Mouse (Mus musculus) liver, embryonic 12.5 days (tissue): ENCODE measurements around the gene Ankrd34c. TPM values are rescaled to one million over a fixed set of nuclear protein-coding genes. Genes with fewer than 3 reads are reported as not detected.

Experiments used
- ATAC-seq: fragments of 200-750 bp; cut with Nextera tagmentation; 2 replicates; pipeline ENCODE4 v1.8.0; 2017; ENCODE audit warnings: moderate number of reproducible peaks, mild to moderate bottlenecking, moderate library complexity
- H3K27ac ChIP-seq: fragments of 300-500 bp; sonication (generic); 2 replicates; pipeline ENCODE4 v1.5.1; 2016; ENCODE audit warnings: mild to moderate bottlenecking
- H3K27me3 ChIP-seq: fragments of 300-500 bp; sonication (generic); replicated peaks from 2 replicates; pipeline ENCODE4 v1.6.1; 2016; ENCODE audit warnings: mild to moderate bottlenecking, moderate library complexity
- H3K36me3 ChIP-seq: fragments of 300-500 bp; sonication (generic); 2 replicates; pipeline ENCODE4 v1.6.1; 2016; ENCODE audit warnings: mild to moderate bottlenecking, moderate library complexity
- H3K4me1 ChIP-seq: fragments of 300-500 bp; sonication (generic); 2 replicates; pipeline ENCODE4 v1.6.1; 2016
- H3K4me2 ChIP-seq: fragments of 300-500 bp; sonication (generic); 2 replicates; pipeline ENCODE4 v1.6.1; 2016; ENCODE audit warnings: mild to moderate bottlenecking, moderate library complexity
- H3K4me3 ChIP-seq: fragments of 300-500 bp; sonication (generic); 2 replicates; pipeline ENCODE4 v1.5.1; 2016; ENCODE audit warnings: mild to moderate bottlenecking, moderate library complexity
- H3K9ac ChIP-seq: fragments of 300-500 bp; sonication (generic); 2 replicates; pipeline ENCODE4 v1.6.1; 2016; ENCODE audit warnings: mild to moderate bottlenecking, moderate library complexity
- H3K9me3 ChIP-seq: fragments of 300-500 bp; sonication (generic); replicated peaks from 2 replicates; pipeline ENCODE4 v1.6.1; 2016; ENCODE audit warnings: mild to moderate bottlenecking, moderate library complexity
- WGBS: fragments of 180-500 bp; shearing (Covaris S2); methylation state at CpG from one replicate; pipeline ENCODE4 v1.1.7; 2016; ENCODE audit not compliant: insufficient replicate concordance; 5-methylcytosine and 5-hydroxymethylcytosine counted together
- polyA plus RNA-seq: library from polyadenylated mRNA; unstranded; fragments of >200 nt; fragmentation: Nextera tagmentation; extraction: Ambion mirVana; gene quantifications from 2 replicates; pipeline ENCODE4 v1.2.1, GENCODE M21; 2016

The Ankrd34c gene
- polyA plus RNA-seq, 1 experiment from 2014 or later: not detected

- H3K4me2 ChIP-seq: no peak overlapping the region
- 24% methylated on average over 4 of the region's 4 CpGs for WGBS
- no peaks in the 10 kb centered on the region for H3K27me3 ChIP-seq
- no peak overlapping the region for H3K27ac ChIP-seq
- no peak overlapping the region for H3K4me3 ChIP-seq
- no peak overlapping the region for H3K9ac ChIP-seq
- no peak for ATAC-seq
- peaks cover 3% of the 10 kb centered on the region; the same call in 1 of the 2 replicates for H3K36me3 ChIP-seq
- no peaks in the 10 kb centered on the region for H3K9me3 ChIP-seq
- peaks cover 16% of the 10 kb centered on the region for H3K4me1 ChIP-seq
These were observed 31.4 kb downstream of the Ankrd34c start for GRCm38 (mm10) chr9:89706906-89707305.

GRCm38 (mm10) chr9:89705197-89705533 lies 33.1 kb downstream of the Ankrd34c start:
- H3K9me3 ChIP-seq: no peaks in the 10 kb centered on the region
- peak overlapping the region; percentile 68 for H3K4me3 ChIP-seq
- H3K36me3 ChIP-seq: peaks cover 21% of the 10 kb centered on the region
- peak overlapping the region; percentile 54; the same call in 1 of the 2 replicates for H3K27ac ChIP-seq
- peaks cover 16% of the 10 kb centered on the region for H3K4me1 ChIP-seq
- H3K27me3 ChIP-seq: no peaks in the 10 kb centered on the region
- H3K4me2 ChIP-seq: peak overlapping the region; percentile 90
- H3K9ac ChIP-seq: peak overlapping the region; percentile 76
- ATAC-seq: peak; percentile 55
- 12% methylated on average over 10 of the region's 10 CpGs for WGBS

- 2% methylated on average over 52 of the region's 52 CpGs for WGBS
- peaks cover 27% of the 10 kb centered on the region for H3K36me3 ChIP-seq
- peak within 1 kb of the TSS; percentile 68 for H3K4me3 ChIP-seq
- ATAC-seq: peak; percentile 98
- H3K27ac ChIP-seq: peak within 1 kb of the TSS; percentile 79
- H3K9me3 ChIP-seq: no peaks in the 10 kb centered on the region
- H3K4me2 ChIP-seq: peak within 1 kb of the TSS; percentile 90
- peak within 1 kb of the TSS; percentile 76 for H3K9ac ChIP-seq
- peaks cover 16% of the 10 kb centered on the region for H3K4me1 ChIP-seq
- no peaks in the 10 kb centered on the region for H3K27me3 ChIP-seq
These were observed 33.7 kb downstream of the Ankrd34c start, which contains the start of gene Tmed3 for GRCm38 (mm10) chr9:89704265-89705196. Gene Tmed3, minus strand, starts transcription at chr9:89705068.

GRCm38 (mm10) chr9:89700910-89701457 lies 37.3 kb downstream of the Ankrd34c start:
- no peaks in the 10 kb centered on the region for H3K27me3 ChIP-seq
- 63% methylated on average over 2 of the region's 2 CpGs for WGBS
- H3K9ac ChIP-seq: no peak overlapping the region
- no peak overlapping the region for H3K27ac ChIP-seq
- peaks cover 16% of the 10 kb centered on the region for H3K4me1 ChIP-seq
- H3K9me3 ChIP-seq: no peaks in the 10 kb centered on the region
- H3K36me3 ChIP-seq: peaks cover 47% of the 10 kb centered on the region
- no peak for ATAC-seq
- H3K4me2 ChIP-seq: no peak overlapping the region
- H3K4me3 ChIP-seq: no peak overlapping the region

GRCm38 (mm10) chr9:89695143-89695542 lies 43.1 kb downstream of the Ankrd34c start:
- Histone ChIP-seq H3K9me3 (no peaks in the 10 kb centered on the region), H3K27ac (no peak overlapping the region), H3K36me3 (peaks cover 25% of the 10 kb centered on the region), H3K27me3 (no peaks in the 10 kb centered on the region), H3K4me3 (no peak overlapping the region), H3K9ac (no peak overlapping the region), H3K4me2 (no peak overlapping the region), H3K4me1 (no peaks in the 10 kb centered on the region)
- no peak for ATAC-seq
- 68% methylated on average over 1 of the region's 1 CpGs for WGBS

- Histone ChIP-seq H3K4me1 (no peaks in the 10 kb centered on the region), H3K27ac (no peak overlapping the region), H3K9ac (no peak overlapping the region), H3K9me3 (no peaks in the 10 kb centered on the region), H3K4me2 (no peak overlapping the region), H3K4me3 (no peak overlapping the region), H3K36me3 (peaks cover 11% of the 10 kb centered on the region), H3K27me3 (no peaks in the 10 kb centered on the region)
- ATAC-seq: no peak
- WGBS: 72% methylated on average over 2 of the region's 2 CpGs
These were observed 44.6 kb downstream of the Ankrd34c start for GRCm38 (mm10) chr9:89693670-89694069.

GRCm38 (mm10) chr9:89689179-89689578 lies 49.1 kb downstream of the Ankrd34c start:
- Histone ChIP-seq H3K4me3 (no peak overlapping the region), H3K4me2 (no peak overlapping the region), H3K27me3 (no peaks in the 10 kb centered on the region), H3K9ac (no peak overlapping the region), H3K4me1 (no peaks in the 10 kb centered on the region), H3K36me3 (no peaks in the 10 kb centered on the region), H3K9me3 (no peaks in the 10 kb centered on the region), H3K27ac (no peak overlapping the region)
- WGBS: 52% methylated on average over 1 of the region's 1 CpGs
- ATAC-seq: no peak

GRCm38 (mm10) chr9:89687503-89688226 lies 50.6 kb downstream of the Ankrd34c start:
- H3K9ac ChIP-seq: no peak overlapping the region
- WGBS: 48% methylated on average over 10 of the region's 10 CpGs
- no peak for ATAC-seq

GRCm38 (mm10) chr9:89686262-89686661 lies 52.0 kb downstream of the Ankrd34c start:
- Histone ChIP-seq H3K4me3 (no peak overlapping the region), H3K4me1 (no peaks in the 10 kb centered on the region), H3K27ac (no peak overlapping the region), H3K36me3 (no peaks in the 10 kb centered on the region), H3K9me3 (no peaks in the 10 kb centered on the region), H3K4me2 (no peak overlapping the region), H3K9ac (no peak overlapping the region), H3K27me3 (no peaks in the 10 kb centered on the region)
- 48% methylated on average over 2 of the region's 2 CpGs for WGBS
- ATAC-seq: no peak

More at GRCm38 (mm10) chr9:89687503-89688226, 50.6 kb downstream of the Ankrd34c start:
- H3K27ac ChIP-seq: no peak overlapping the region
- no peak overlapping the region for H3K4me2 ChIP-seq
- H3K4me3 ChIP-seq: no peak overlapping the region
- H3K27me3 ChIP-seq: no peaks in the 10 kb centered on the region
- no peaks in the 10 kb centered on the region for H3K9me3 ChIP-seq
- no peaks in the 10 kb centered on the region for H3K36me3 ChIP-seq
- H3K4me1 ChIP-seq: no peaks in the 10 kb centered on the region

- ATAC-seq: no peak
- Histone ChIP-seq H3K9ac (no peak overlapping the region), H3K4me2 (no peak overlapping the region), H3K27me3 (no peaks in the 10 kb centered on the region), H3K4me1 (no peaks in the 10 kb centered on the region), H3K36me3 (no peaks in the 10 kb centered on the region), H3K4me3 (no peak overlapping the region), H3K9me3 (no peaks in the 10 kb centered on the region), H3K27ac (no peak overlapping the region)
- 54% methylated on average over 1 of the region's 1 CpGs for WGBS
These were observed 59.3 kb downstream of the Ankrd34c start for GRCm38 (mm10) chr9:89678974-89679373.
